Mouse (Mus musculus) MEL (cell line): ENCODE measurements around the gene Gm32687.
"Not testable (repeated sequence)": the region's sequence is repeated elsewhere in the genome, so short reads cannot be mapped to it uniquely, and the experiment has no call there.

ENCODE experiments used
- CHD2 ChIP-seq: IDR thresholded peaks from 2 replicates; pipeline ENCODE4 v1.6.1; 2011; ENCODE audit warnings: low read length, improper control_type of control experiment
- CTCF ChIP-seq, 3 experiments: IDR thresholded peaks in 2 of 3; conservative IDR thresholded peaks in 1 of 3; 2 replicates each; pipeline ENCODE4 v1.5.1; 2011 to 2012; ENCODE audit warnings: low read length in 3 of 3, low read depth in 2 of 3, mild to moderate bottlenecking in 2 of 3, improper control_type of control experiment in 1 of 3, inconsistent platforms in 1 of 3, mixed read lengths in 1 of 3, moderate library complexity in 1 of 3; ENCODE audit not compliant: control insufficient read depth in 1 of 3, insufficient read depth in 1 of 3, poor library complexity in 1 of 3, severe bottlenecking in 1 of 3
- EP300 ChIP-seq, 2 experiments: IDR thresholded peaks; 2 replicates each; pipeline ENCODE4 v1.6.1; 2011; ENCODE audit warnings: improper control_type of control experiment in 2 of 2, low read length in 2 of 2, low read depth in 1 of 2, mild to moderate bottlenecking in 1 of 2
- MAX ChIP-seq: IDR thresholded peaks from 2 replicates; pipeline ENCODE4 v1.6.1; 2011; ENCODE audit warnings: low read length, improper control_type of control experiment
- MXI1 ChIP-seq: IDR thresholded peaks from 2 replicates; pipeline ENCODE4 v1.6.1; 2011; ENCODE audit warnings: mild to moderate bottlenecking, low read depth, low read length, improper control_type of control experiment
- POLR2A ChIP-seq, 2 experiments: IDR thresholded peaks; 2 replicates each; pipeline ENCODE4 v1.6.1; 2011 to 2012; ENCODE audit warnings: low read length in 2 of 2, mild to moderate bottlenecking in 2 of 2, control low read depth in 1 of 2, improper control_type of control experiment in 1 of 2, low read depth in 1 of 2, moderate library complexity in 1 of 2; ENCODE audit not compliant: control insufficient read depth in 1 of 2, insufficient read depth in 1 of 2, poor library complexity in 1 of 2
- USF2 ChIP-seq, 2 experiments: IDR thresholded peaks; 2 replicates each; pipeline ENCODE4 v1.6.1; 2011 to 2012; ENCODE audit warnings: improper control_type of control experiment in 2 of 2, low read length in 2 of 2, borderline replicate concordance in 1 of 2, inconsistent platforms in 1 of 2, low read depth in 1 of 2, mild to moderate bottlenecking in 1 of 2; ENCODE audit not compliant: insufficient read depth in 1 of 2

DNA sequence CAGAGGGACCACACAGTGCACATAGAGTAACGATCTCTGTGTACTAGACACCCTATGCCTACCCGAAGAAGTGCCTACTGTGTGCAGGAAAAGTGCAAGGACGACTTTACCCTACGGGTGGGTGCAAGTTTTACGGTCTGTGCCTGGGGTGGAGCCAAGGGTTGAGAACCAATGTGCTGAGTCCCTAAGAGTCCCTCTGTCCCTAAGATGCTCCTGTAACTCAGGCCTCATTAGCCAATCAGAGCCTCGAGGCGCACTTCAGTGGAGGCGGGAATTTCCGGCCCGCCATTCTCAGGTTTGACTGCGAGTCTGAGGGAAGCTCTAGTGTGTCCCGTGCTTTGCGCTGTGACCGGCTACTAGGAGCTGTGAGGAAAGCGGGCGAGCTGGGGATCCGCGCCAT is 17.5 kb upstream of the Gm32687 start:
- TF ChIP-seq EP300 (IDR thresholded peaks at IDR 0.05; ENCODE audit: low read depth in 1 of 2, low read length in 2 of 2); CHD2; CTCF (IDR thresholded peaks at IDR 0.05 in 2 of 3, conservative IDR thresholded peaks at IDR 0.05 in 1 of 3; ENCODE audit: control insufficient read depth in 1 of 3, insufficient read depth in 1 of 3, low read depth in 2 of 3, low read length in 3 of 3, poor library complexity in 1 of 3, severe bottlenecking in 1 of 3); USF2 (IDR thresholded peaks at IDR 0.05; ENCODE audit: borderline replicate concordance in 1 of 2, insufficient read depth in 1 of 2, low read depth in 1 of 2, low read length in 2 of 2); MXI1; MAX; POLR2A (IDR thresholded peaks at IDR 0.05; ENCODE audit: control insufficient read depth in 1 of 2, insufficient read depth in 1 of 2, low read depth in 1 of 2, low read length in 2 of 2, poor library complexity in 1 of 2): not testable (repeated sequence)
